8 mouse cellular contexts compared by ENCODE assay signal in genomic region chr6:72108941-72109892, GRCm38 (mm10). TPM values are rescaled to one million over a fixed set of nuclear protein-coding genes. Genes with fewer than 3 reads are reported as not detected.
A peak's percentile ranks its signal among the peaks of the same experiment; 100 is the strongest.
DNase-seq lines count a peak whose midpoint lies in the region; ATAC-seq and TF ChIP-seq lines count a peak whose summit lies in the region.

No protein-coding gene starts in this region.

- H3K4me1 ChIP-seq in heart, embryonic 14.5 days (ENCODE audit: control insufficient read depth in 2 of 2, insufficient read depth in 2 of 2, low read length in 2 of 2): peaks cover 13 to 37% of the 10 kb centered on the region in 2 experiments
- H3K4me1 ChIP-seq in forebrain, embryonic 14.5 days (ENCODE audit: control insufficient read depth, insufficient read depth, low read length): peaks cover 11% of the 10 kb centered on the region
- peaks cover 11% of the 10 kb centered on the region for H3K4me1 ChIP-seq in lung, postnatal 0 days (ENCODE audit: insufficient read depth, low read depth, low read length)

- peak overlapping the region; percentile 8 to 42; a peak in 2 of 4 replicates for H3K27ac ChIP-seq in heart, embryonic 14.5 days (replicated peaks in 1 of 2; ENCODE audit: control insufficient read depth in 1 of 2, insufficient read depth in 1 of 2, low read depth in 2 of 2, low read length in 2 of 2)
- H3K27ac ChIP-seq in forebrain, embryonic 14.5 days (ENCODE audit: low read depth, low read length): peak overlapping the region; percentile 55
- peak overlapping the region; percentile 66 for H3K27ac ChIP-seq in lung, postnatal 0 days (ENCODE audit: low read length)

- no peak for TF ChIP-seq CTCF in lung, postnatal 0 days (IDR thresholded peaks at IDR 0.05)

- no peaks in the 10 kb centered on the region for H3K36me3 ChIP-seq in heart, embryonic 14.5 days (ENCODE audit: control insufficient read depth, insufficient read depth, low read length)
- no peaks in the 10 kb centered on the region for H3K36me3 ChIP-seq in forebrain, embryonic 14.5 days (ENCODE audit: control insufficient read depth, insufficient read depth, low read length)
- H3K36me3 ChIP-seq in lung, postnatal 0 days (ENCODE audit: insufficient read depth, low read length): no peaks in the 10 kb centered on the region

- ATAC-seq in heart, embryonic 14.5 days (ENCODE audit: insufficient number of reproducible peaks, insufficient read depth, low FRiP score, low read depth): peak; percentile 23; the same call in 1 of the 2 replicates
- peak; percentile 85 for ATAC-seq in forebrain, embryonic 14.5 days
- peak; percentile 86 for ATAC-seq in lung, postnatal 0 days

- no peak for DNase-seq in heart, postnatal 14 days
- peak; percentile 36 for DNase-seq in MN1 (ENCODE audit: low spot score)
- DNase-seq in forebrain, embryonic 14.5 days (ENCODE audit: low spot score): peak; percentile 67
- peak; percentile 91 for DNase-seq in lung, postnatal 0 days (ENCODE audit: low spot score)
- DNase-seq in embryo, embryonic 10 days (ENCODE audit: low spot score): no peak
- no peak for DNase-seq in kidney, adult 9 months
- no peak for DNase-seq in right cerebral cortex, postnatal 4 days

- no peaks in the 10 kb centered on the region for H3K27me3 ChIP-seq in heart, embryonic 14.5 days (ENCODE audit: control insufficient read depth, insufficient read depth, low read length)
- no peaks in the 10 kb centered on the region for H3K27me3 ChIP-seq in forebrain, embryonic 14.5 days (replicated peaks; ENCODE audit: control insufficient read depth, insufficient read depth, low read length)
- H3K27me3 ChIP-seq in lung, postnatal 0 days (replicated peaks; ENCODE audit: insufficient read depth, low read length): no peaks in the 10 kb centered on the region

- H3K4me2 ChIP-seq in heart, embryonic 14.5 days (ENCODE audit: low read length): peak overlapping the region; percentile 21; the same call in 1 of the 2 replicates
- H3K4me2 ChIP-seq in forebrain, embryonic 14.5 days (ENCODE audit: low read length): no peak overlapping the region
- H3K4me2 ChIP-seq in lung, postnatal 0 days (replicated peaks; ENCODE audit: low read depth, low read length): peak overlapping the region; percentile 17; the same call in 1 of the 2 replicates

- H3K4me3 ChIP-seq in heart, embryonic 14.5 days (ENCODE audit: control insufficient read depth in 1 of 2, insufficient read depth in 1 of 2, low read depth in 1 of 2, low read length in 2 of 2): no peak overlapping the region
- H3K4me3 ChIP-seq in forebrain, embryonic 14.5 days (ENCODE audit: low read depth, low read length): no peak overlapping the region
- H3K4me3 ChIP-seq in lung, postnatal 0 days (ENCODE audit: low read depth, low read length): no peak overlapping the region

- 42% methylated on average over 14 of the region's 14 CpGs for WGBS in heart, embryonic 14.5 days
- WGBS in forebrain, embryonic 14.5 days: 44% methylated on average over 14 of the region's 14 CpGs
- WGBS in lung, postnatal 0 days: 42% methylated on average over 14 of the region's 14 CpGs

- H3K9ac ChIP-seq in heart, embryonic 14.5 days (ENCODE audit: low read length): no peak overlapping the region
- H3K9ac ChIP-seq in forebrain, embryonic 14.5 days (ENCODE audit: low read length): no peak overlapping the region
- no peak overlapping the region for H3K9ac ChIP-seq in lung, postnatal 0 days (replicated peaks; ENCODE audit: low read depth)

- no peaks in the 10 kb centered on the region for H3K9me3 ChIP-seq in heart, embryonic 14.5 days (ENCODE audit: control insufficient read depth, low read length)
- H3K9me3 ChIP-seq in forebrain, embryonic 14.5 days (replicated peaks; ENCODE audit: control insufficient read depth, low read length): no peaks in the 10 kb centered on the region
- no peaks in the 10 kb centered on the region for H3K9me3 ChIP-seq in lung, postnatal 0 days (ENCODE audit: low read length)

- no peak; the same call in none of the 2 replicates for TF ChIP-seq EP300 in lung, postnatal 0 days (IDR thresholded peaks at IDR 0.05)

- intact Hi-C loops in heart, postnatal 14 days (cut with DNase I): no loop called here

RNA-seq across cellular contexts. Expression of gene St3gal5, which starts 11.8 kb away (rescaled TPM):
- 44.4 and 48.2 TPM in 2 replicates for polyA plus RNA-seq in heart, embryonic 14.5 days (2014; fragmentation: Nextera tagmentation; extraction: Ambion mirVana)
- total RNA-seq in heart, postnatal 14 days (2021): 10 to 100 TPM; 43.3 to 46.0 TPM
- 25.5 and 33.1 TPM in 2 replicates for polyA plus RNA-seq in forebrain, embryonic 14.5 days (2014; fragmentation: Nextera tagmentation; extraction: Ambion mirVana)
- 38.9 and 42.4 TPM in 2 replicates for polyA plus RNA-seq in lung, postnatal 0 days (2015; fragmentation: Nextera tagmentation; extraction: Ambion mirVana)

Comparison
In these comparisons a context has a peak if more than half of its experiments do, and no peak if none do; other contexts are left out.
1. ATAC-seq: peak in every context shown above with its lines; median percentile 86 in lung, postnatal 0 days; 85 in forebrain, embryonic 14.5 days; 23 in heart, embryonic 14.5 days.
2. DNase-seq: peak in MN1 (single experiment), forebrain, embryonic 14.5 days (single experiment) and lung, postnatal 0 days (single experiment); none in heart, postnatal 14 days (0 of 2), embryo, embryonic 10 days (single experiment), kidney, adult 9 months (single experiment) and right cerebral cortex, postnatal 4 days (single experiment).
3. Peak in every context shown above with its lines, with median percentiles within 50 percentile points of each other: H3K27ac ChIP-seq.